Mouse (Mus musculus) hindbrain, embryonic 13.5 days (tissue): ENCODE data around the gene Gnb4. TPM values are rescaled to one million over a fixed set of nuclear protein-coding genes. Genes with fewer than 3 reads are reported as not detected.
A peak's percentile ranks its signal among the peaks of the same experiment; 100 is the strongest.

Experiments used
- ATAC-seq: fragments of 200-750 bp; cut with Nextera tagmentation; 2 replicates; pipeline ENCODE4 v1.8.0; 2017; ENCODE audit warnings: moderate TSS enrichment; ENCODE audit not compliant: low FRiP score
- H3K27ac ChIP-seq: fragments of 300-500 bp; sonication (generic); 2 replicates; pipeline ENCODE4 v1.5.1; 2015; ENCODE audit warnings: inconsistent platforms, mild to moderate bottlenecking, moderate library complexity
- H3K27me3 ChIP-seq: fragments of 300-500 bp; sonication (generic); 2 replicates; pipeline ENCODE4 v1.6.1; 2015; ENCODE audit warnings: mild to moderate bottlenecking, inconsistent platforms
- H3K36me3 ChIP-seq: fragments of 300-500 bp; sonication (generic); 2 replicates; pipeline ENCODE4 v1.6.1; 2015; ENCODE audit warnings: mild to moderate bottlenecking, inconsistent platforms
- H3K4me1 ChIP-seq: fragments of 300-500 bp; sonication (generic); replicated peaks from 2 replicates; pipeline ENCODE4 v1.6.1; 2015; ENCODE audit warnings: inconsistent platforms
- H3K4me2 ChIP-seq: fragments of 300-500 bp; sonication (generic); 2 replicates; pipeline ENCODE4 v1.6.1; 2015; ENCODE audit warnings: inconsistent platforms, mild to moderate bottlenecking, moderate library complexity
- H3K4me3 ChIP-seq: fragments of 300-500 bp; sonication (generic); 2 replicates; pipeline ENCODE4 v1.5.1; 2015; ENCODE audit warnings: mild to moderate bottlenecking, inconsistent platforms
- H3K9ac ChIP-seq: fragments of 300-500 bp; sonication (generic); 2 replicates; pipeline ENCODE4 v1.6.1; 2015; ENCODE audit warnings: mild to moderate bottlenecking, inconsistent platforms
- H3K9me3 ChIP-seq: fragments of 300-500 bp; sonication (generic); 2 replicates; pipeline ENCODE4 v1.6.1; 2016; ENCODE audit warnings: inconsistent platforms
- WGBS: fragments of 180-500 bp; shearing (Covaris S2); methylation state at CpG from one replicate; pipeline ENCODE4 v1.1.7; 2015; 5-methylcytosine and 5-hydroxymethylcytosine counted together
- polyA plus RNA-seq: library from polyadenylated mRNA; unstranded; fragments of >200 nt; fragmentation: Nextera tagmentation; extraction: Ambion mirVana; gene quantifications from 2 replicates; pipeline ENCODE4 v1.2.1, GENCODE M21; 2015

The Gnb4 gene
- polyA plus RNA-seq, 1 experiment from 2014 or later: 79.5 TPM

DNA sequence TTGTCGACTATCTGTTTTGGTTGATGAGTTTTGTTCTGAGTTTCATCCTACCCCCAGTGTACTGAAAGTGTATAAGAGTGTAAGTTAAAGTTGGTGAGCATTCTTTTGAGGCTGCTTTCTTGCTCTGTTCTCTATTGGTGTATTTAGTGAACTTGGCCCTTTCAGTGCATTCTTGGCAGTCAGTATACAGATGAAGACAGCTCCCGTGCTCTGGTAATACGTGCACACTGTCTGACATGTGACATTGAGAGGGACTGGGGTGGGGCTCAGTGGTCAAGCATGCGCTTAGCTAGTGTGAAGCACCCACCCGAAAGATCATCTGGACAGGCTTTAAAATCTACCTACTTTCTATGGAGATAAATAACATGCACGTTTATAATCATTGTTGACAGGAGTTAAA, 53.0 kb downstream of the Gnb4 start:
- Histone ChIP-seq H3K9me3 (no peaks in the 10 kb centered on the region), H3K27ac (no peak overlapping the region), H3K4me3 (no peak overlapping the region), H3K9ac (no peak overlapping the region), H3K4me1 (no peaks in the 10 kb centered on the region), H3K27me3 (no peaks in the 10 kb centered on the region), H3K4me2 (no peak overlapping the region), H3K36me3 (peaks cover 72% of the 10 kb centered on the region)
- WGBS: 92% methylated on average over 6 of the region's 6 CpGs
- ATAC-seq: no peak

DNA sequence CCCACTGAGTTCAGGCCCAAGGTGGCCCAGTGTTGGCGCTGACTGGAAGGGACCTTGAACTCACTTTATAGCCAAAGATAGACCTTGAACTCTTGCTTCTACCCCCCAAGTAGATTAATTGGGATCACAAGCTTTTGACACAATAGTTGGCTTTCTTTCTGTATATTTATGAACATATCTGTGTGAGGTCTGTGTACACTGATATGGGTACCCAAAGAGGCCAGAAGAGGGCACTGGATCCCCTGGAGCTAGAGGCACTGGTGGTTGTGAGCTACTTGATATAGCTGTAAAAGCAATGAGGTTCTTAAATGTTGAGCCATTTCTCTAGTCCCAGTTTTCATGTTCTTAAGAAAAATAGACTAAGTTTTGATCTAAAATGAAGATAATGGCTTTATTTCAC, 63.3 kb downstream of the Gnb4 start:
- Histone ChIP-seq H3K9me3 (no peaks in the 10 kb centered on the region), H3K9ac (no peak overlapping the region), H3K27ac (no peak overlapping the region), H3K4me3 (no peak overlapping the region), H3K4me1 (no peaks in the 10 kb centered on the region), H3K27me3 (no peaks in the 10 kb centered on the region), H3K36me3 (peaks cover 52% of the 10 kb centered on the region), H3K4me2 (no peak overlapping the region)
- 95% methylated on average over 1 of the region's 1 CpGs for WGBS
- ATAC-seq: no peak

DNA sequence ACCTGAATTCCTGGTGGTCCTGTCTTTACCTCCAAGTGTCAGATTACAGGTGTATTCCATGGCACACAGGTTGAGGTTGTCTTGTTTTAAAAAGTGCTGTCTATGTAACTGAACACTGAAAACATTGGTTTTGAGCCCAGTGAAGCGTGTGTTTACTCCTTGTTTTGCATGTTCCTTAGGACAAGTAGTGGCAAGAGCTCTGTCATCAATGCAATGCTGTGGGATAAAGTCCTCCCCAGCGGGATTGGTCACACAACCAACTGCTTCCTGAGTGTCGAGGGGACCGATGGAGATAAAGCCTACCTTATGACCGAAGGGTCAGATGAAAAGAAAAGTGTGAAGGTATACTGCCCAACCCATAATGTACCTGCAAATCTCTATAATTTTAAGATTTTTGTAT, 78.3 kb downstream of the Gnb4 start:
- H3K4me2 ChIP-seq: no peak overlapping the region
- no peak for ATAC-seq
- no peaks in the 10 kb centered on the region for H3K27me3 ChIP-seq
- peaks cover 58% of the 10 kb centered on the region for H3K36me3 ChIP-seq
- no peaks in the 10 kb centered on the region for H3K9me3 ChIP-seq
- 98% methylated on average over 5 of the region's 5 CpGs for WGBS
- H3K4me1 ChIP-seq: no peaks in the 10 kb centered on the region
- H3K27ac ChIP-seq: no peak overlapping the region
- H3K9ac ChIP-seq: no peak overlapping the region
- no peak overlapping the region for H3K4me3 ChIP-seq

DNA sequence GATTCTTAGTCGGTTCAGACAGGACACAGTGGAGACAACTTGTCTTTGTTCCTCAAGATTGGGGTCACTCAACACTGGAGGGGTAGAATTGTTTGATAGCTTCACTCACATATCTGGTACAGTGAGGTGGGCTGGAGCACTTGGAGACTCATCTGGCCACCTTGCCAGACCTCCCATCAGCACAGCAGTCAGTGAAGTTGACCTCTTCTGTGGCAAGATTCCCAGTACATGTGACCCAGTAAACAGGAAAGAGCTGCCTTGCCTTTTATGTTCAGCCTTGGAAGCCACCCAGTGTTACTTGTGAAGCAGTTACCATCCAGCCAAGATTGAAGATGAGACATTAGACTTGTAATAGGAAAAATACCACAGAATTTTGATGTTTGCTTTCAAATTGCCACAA, 78.8 kb downstream of the Gnb4 start:
- Histone ChIP-seq H3K27me3 (no peaks in the 10 kb centered on the region), H3K36me3 (peaks cover 59% of the 10 kb centered on the region)

DNA sequence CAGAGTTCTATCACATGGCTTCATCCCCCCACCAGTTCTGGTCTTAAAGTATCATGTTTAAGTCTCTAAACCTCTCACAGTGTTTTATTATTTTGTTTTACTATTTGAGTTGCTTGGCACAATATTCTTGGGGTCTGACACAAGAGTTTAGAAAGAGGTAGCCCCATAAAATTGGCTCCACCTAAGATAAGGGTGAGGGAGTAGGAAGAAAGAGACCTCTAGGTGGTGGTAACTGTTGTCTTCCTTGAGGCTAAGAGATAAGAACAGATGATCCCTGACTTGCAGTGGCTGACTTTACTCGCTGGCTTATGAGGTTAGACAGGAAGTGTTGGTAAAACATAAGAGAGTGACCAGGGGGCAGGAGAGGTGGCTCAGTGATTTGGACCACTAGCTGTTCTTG, 80.7 kb downstream of the Gnb4 start:
- Histone ChIP-seq H3K9me3 (no peaks in the 10 kb centered on the region), H3K4me3 (no peak overlapping the region), H3K9ac (no peak overlapping the region), H3K4me2 (no peak overlapping the region), H3K36me3 (peaks cover 53% of the 10 kb centered on the region), H3K4me1 (peaks cover 5% of the 10 kb centered on the region), H3K27me3 (no peaks in the 10 kb centered on the region), H3K27ac (no peak overlapping the region)
- WGBS: 72% methylated on average over 1 of the region's 1 CpGs
- no peak for ATAC-seq

More for the DNA sequence above, 78.8 kb downstream of the Gnb4 start:
- no peaks in the 10 kb centered on the region for H3K9me3 ChIP-seq
- H3K27ac ChIP-seq: no peak overlapping the region
- 36% methylated on average over 1 of the region's 1 CpGs for WGBS
- no peak overlapping the region for H3K4me2 ChIP-seq
- no peaks in the 10 kb centered on the region for H3K4me1 ChIP-seq
- H3K4me3 ChIP-seq: no peak overlapping the region
- no peak overlapping the region for H3K9ac ChIP-seq
- peak; percentile 28; the same call in 1 of the 2 replicates for ATAC-seq

Other genes with a start within 250 kb of the Gnb4 start
- gene Pik3ca, start 218.9 kb downstream of the Gnb4 start, polyA plus RNA-seq: 14.2 and 14.7 TPM in 2 replicates
- 0.26 TPM in 1 of 2 replicates, not detected in the other for gene Kcnmb3, start 124.4 kb downstream of the Gnb4 start, polyA plus RNA-seq
- 37.4 and 37.6 TPM in 2 replicates for gene Zfp639, start 106.3 kb downstream of the Gnb4 start, polyA plus RNA-seq
- gene Mfn1, start 87.1 kb downstream of the Gnb4 start, polyA plus RNA-seq: 39.2 and 43.7 TPM in 2 replicates
- gene Actl6a, start 89.7 kb upstream of the Gnb4 start, polyA plus RNA-seq: 104 and 105 TPM in 2 replicates
- 323 and 339 TPM in 2 replicates for gene Ndufb5, start 120.4 kb upstream of the Gnb4 start, polyA plus RNA-seq
- gene Mrpl47, start 121.0 kb upstream of the Gnb4 start, polyA plus RNA-seq: 35.6 and 36.5 TPM in 2 replicates
- 11.7 and 12.1 TPM in 2 replicates for gene Usp13, start 201.0 kb upstream of the Gnb4 start, polyA plus RNA-seq